Mouse (Mus musculus) embryonic stem cell, embryonic (primary cell): ENCODE results near the gene H2afy2.

Experiments used
- CTCF ChIA-PET, 4 experiments: fragments of 300-600 bp in 2 of 4; fragments of 350-600 bp in 2 of 4; sonication (Branson Sonifier 250); formaldehyde crosslinking; loops; one replicate each; lab custom pipeline; 2022; ENCODE audit warnings: inconsistent platforms in 2 of 4; lab: Charles Lee
- POLR2A ChIA-PET, 4 experiments: fragments of 300-600 bp in 2 of 4; fragments of 350-600 bp in 2 of 4; sonication (Branson Sonifier 250); formaldehyde crosslinking; loops; one replicate each; lab custom pipeline; 2022; ENCODE audit warnings: antibody characterized with exemption in 4 of 4, inconsistent platforms in 1 of 4; lab: Charles Lee

Gene H2afy2

GRCm38 (mm10) chr10:61689405-61689804 is 94.5 kb downstream of the H2afy2 start:
- ChIA-PET POLR2A (interaction anchor here in 2 of 4 experiments (1.0 to 2.4 kb wide), 5 partner anchors 9 to 19 kb away, joined by 3 to 7 read pairs (median 4); partner anchors contain the start of gene Sar1a (in 2 of the 2)), CTCF (no interaction called here)
